In genomic region chr8:54894180-54894579, GRCm38 (mm10) we compare ENCODE assay signal across 28 mouse cellular contexts. TPM values are rescaled to one million over a fixed set of nuclear protein-coding genes. Genes with fewer than 3 reads are reported as not detected.
"Had no signal": no experiment of that assay in that cellular context is flagged by ENCODE, and none has a peak within 500 bp of the region (broad histone marks: within the 10 kb centered on the region; RNA-seq: fewer than 3 reads in every experiment).

No protein-coding gene starts in this region.

- H3K27me3 ChIP-seq: heart, embryonic 12.5 days; hindbrain, embryonic 12.5 days; intestine, embryonic 15.5 days; limb, embryonic 12.5 days; liver, embryonic 13.5 days; liver, embryonic 15.5 days had no signal

- H3K27ac ChIP-seq: heart, embryonic 10.5 days; hindbrain, embryonic 10.5 days; hindbrain, embryonic 12.5 days; hindbrain, embryonic 14.5 days; intestine, embryonic 15.5 days; limb, embryonic 10.5 days; limb, embryonic 12.5 days; liver, embryonic 13.5 days; liver, embryonic 15.5 days had no signal

- H3K4me3 ChIP-seq: heart, embryonic 10.5 days; heart, embryonic 12.5 days; hindbrain, embryonic 10.5 days; hindbrain, embryonic 12.5 days; intestine, embryonic 15.5 days; layer of hippocampus, adult 2 months; left cerebral cortex, adult 2 months; limb, embryonic 10.5 days; limb, embryonic 12.5 days; liver, embryonic 13.5 days; liver, embryonic 15.5 days had no signal

- H3K36me3 ChIP-seq: heart, embryonic 10.5 days; heart, embryonic 12.5 days; hindbrain, embryonic 10.5 days; hindbrain, embryonic 12.5 days; intestine, embryonic 15.5 days; limb, embryonic 10.5 days; limb, embryonic 12.5 days; liver, embryonic 13.5 days; liver, embryonic 15.5 days had no signal

- H3K9ac ChIP-seq: heart, embryonic 12.5 days; hindbrain, embryonic 12.5 days; hindbrain, embryonic 14.5 days; intestine, embryonic 15.5 days; limb, embryonic 12.5 days; liver, embryonic 13.5 days; liver, embryonic 15.5 days had no signal

- DNase-seq: gastrocnemius, postnatal 25 days; heart, adult 18-20 months; heart, postnatal 10 days; heart, postnatal 4 days; kidney, adult 18-20 months; kidney, adult 8-10 months; kidney, postnatal 10 days; kidney, postnatal 25 days; kidney, postnatal 4 days; liver; liver, embryonic 13.5 days had no signal

- H3K4me1 ChIP-seq: heart, embryonic 10.5 days; heart, embryonic 12.5 days; hindbrain, embryonic 10.5 days; hindbrain, embryonic 12.5 days; intestine, embryonic 15.5 days; limb, embryonic 10.5 days; limb, embryonic 12.5 days; liver, embryonic 13.5 days; liver, embryonic 15.5 days had no signal

- H3K4me2 ChIP-seq: heart, embryonic 12.5 days; hindbrain, embryonic 12.5 days; hindbrain, embryonic 14.5 days; intestine, embryonic 15.5 days; limb, embryonic 12.5 days; liver, embryonic 11.5 days; liver, embryonic 13.5 days; liver, embryonic 15.5 days had no signal

- H3K9me3 ChIP-seq: heart, embryonic 10.5 days; heart, embryonic 12.5 days; hindbrain, embryonic 10.5 days; hindbrain, embryonic 12.5 days; intestine, embryonic 15.5 days; limb, embryonic 10.5 days; limb, embryonic 12.5 days; liver, embryonic 13.5 days; liver, embryonic 15.5 days had no signal

- ATAC-seq: hindbrain, embryonic 16.5 days; inflammation-experienced regulatory T-cells, adult 6 months; intestine, embryonic 15.5 days; intestine, postnatal 0 days had no signal

RNA-seq across cellular contexts. Expression of gene Wdr17, which starts 7.2 kb away (rescaled TPM):
- total RNA-seq: granulocyte monocyte progenitor cell, adult 5-6 weeks; heart, adult 18-20 months; heart, postnatal 10 days; heart, postnatal 25 days; heart, postnatal 4 days had no signal
- polyA plus RNA-seq: inflammation-experienced regulatory T-cells, adult 6 months; liver, embryonic 15.5 days had no signal
